Mouse (Mus musculus) thymus, postnatal 4 days (tissue): ENCODE data around the gene Cars2.
"Not testable (repeated sequence)": the region's sequence is repeated elsewhere in the genome, so short reads cannot be mapped to it uniquely, and the experiment has no call there.

ENCODE experiments used
- DNase-seq: peaks from one replicate; pipeline ENCODE4 v3.0.0; 2021

Cars2 gene

GRCm38 (mm10) chr8:11506802-11507201 lies 43.8 kb downstream of the Cars2 start:
- peak; percentile 94 for DNase-seq

GRCm38 (mm10) chr8:11506074-11506473 lies 44.5 kb downstream of the Cars2 start:
- DNase-seq = no peak

DNA sequence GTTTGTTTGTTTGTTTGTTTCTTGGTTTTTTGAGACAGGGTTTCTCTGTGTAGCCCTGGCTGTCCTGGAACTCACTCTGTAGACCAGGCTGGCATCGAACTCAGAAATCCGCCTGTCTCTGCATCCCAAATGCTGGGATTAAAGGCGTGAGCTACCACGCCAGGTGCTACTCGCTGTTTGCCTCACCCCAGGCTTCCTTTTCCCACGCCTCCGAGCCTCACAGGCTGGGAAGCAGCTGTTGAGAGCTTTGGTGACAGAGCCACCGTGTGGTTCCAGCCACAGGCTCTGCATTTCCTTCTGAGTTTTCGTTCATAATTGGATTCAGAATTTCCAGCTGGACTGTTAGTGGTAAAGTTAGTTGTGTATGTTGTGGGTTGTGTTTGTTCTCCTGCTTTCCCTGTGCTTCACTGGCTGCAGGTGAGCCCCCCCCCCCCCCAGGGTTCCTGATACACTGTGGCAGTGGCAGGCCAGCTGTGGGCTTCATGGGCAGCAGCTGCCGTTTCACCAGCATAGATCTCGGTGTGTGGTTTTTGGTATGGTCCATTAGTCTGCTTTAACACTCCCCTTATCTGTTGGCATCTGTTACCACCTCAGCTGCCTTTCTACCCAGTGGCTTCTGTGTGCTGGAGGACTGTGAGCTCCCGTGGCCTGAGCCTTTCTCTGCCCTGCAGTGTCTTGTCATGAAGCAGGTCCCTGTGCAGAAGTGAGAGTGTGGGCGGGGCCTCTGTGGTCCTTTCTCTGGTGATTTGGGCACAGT lies 46.9 kb downstream of the Cars2 start:
- DNase-seq = no peak

DNA sequence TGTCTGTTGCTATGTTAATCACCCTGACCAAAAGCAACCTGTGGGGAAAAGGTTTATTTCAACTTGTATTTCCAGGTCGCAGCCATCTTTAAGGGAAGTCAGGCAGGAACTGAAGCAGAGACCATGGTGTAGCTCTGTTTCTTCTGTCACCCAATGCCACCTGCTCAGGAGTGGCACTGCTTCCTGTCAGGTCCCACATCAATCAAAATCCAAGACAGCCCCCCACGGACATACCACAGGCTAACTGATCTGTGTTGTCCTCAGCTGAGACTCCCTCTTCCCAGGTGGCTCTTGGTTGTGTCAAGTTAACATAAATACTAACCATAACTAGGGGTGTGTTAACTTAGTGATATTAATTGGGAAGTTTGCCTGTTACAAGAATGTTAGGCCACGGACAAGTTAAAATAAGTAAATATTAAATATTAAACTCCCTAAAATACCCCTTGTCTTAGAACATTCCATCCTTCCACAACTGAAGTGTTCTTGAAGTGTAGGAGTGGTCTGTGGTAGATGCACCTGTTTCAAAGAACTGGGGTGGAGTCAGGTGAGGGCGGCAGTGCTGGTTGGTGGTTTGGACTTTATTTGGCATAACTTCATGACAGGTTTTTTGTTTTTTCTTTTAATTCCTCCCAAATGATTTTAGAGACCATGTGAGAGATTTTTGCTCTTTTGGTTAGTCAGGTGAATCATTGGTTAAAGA lies 51.6 kb downstream of the Cars2 start:
- DNase-seq = peak; percentile 41

GRCm38 (mm10) chr8:11498281-11498680 lies 52.3 kb downstream of the Cars2 start:
- no peak for DNase-seq

GRCm38 (mm10) chr8:11497017-11497990 lies 53.3 kb downstream of the Cars2 start, which contains the start of gene Naxd:
TSS of gene Naxd (plus strand) at chr8:11497506.
- peak; percentile 90 for DNase-seq

DNA sequence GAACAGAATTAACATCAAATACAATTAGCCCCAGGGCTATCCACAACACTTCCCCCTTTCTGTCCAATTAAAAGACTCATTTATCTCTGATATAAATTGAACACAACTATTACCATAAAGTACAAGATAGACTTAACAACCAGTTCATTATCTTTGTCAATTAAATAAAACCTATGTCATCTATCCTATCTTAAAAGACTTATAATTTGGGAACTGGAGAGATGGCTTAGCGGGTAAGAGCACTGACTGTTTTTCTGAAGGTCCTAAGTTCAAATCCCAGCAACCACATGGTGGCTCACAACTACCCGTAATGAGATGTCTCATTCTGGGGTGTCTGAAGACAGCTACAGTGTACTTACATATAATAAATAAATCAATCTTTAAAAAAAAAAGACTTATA lies 58.2 kb downstream of the Cars2 start:
- DNase-seq = not testable (repeated sequence)

DNA sequence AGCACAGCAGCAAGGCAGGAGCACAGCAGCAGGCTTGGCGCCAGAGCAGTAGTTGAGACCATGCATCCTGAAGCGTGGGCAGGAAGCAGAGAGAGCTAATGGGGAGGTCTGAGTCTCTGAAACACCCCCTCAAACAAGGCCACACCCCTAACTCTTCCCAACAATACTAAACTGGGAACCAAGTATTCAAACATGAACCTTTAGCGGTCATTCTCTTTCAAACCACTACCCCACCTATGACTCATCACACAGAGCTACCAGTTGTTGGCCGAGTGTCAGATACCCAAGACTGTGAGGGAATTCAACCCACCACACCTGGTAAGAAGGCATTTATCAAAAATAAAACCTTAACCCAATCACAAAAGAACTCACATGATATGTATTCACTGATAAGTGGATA lies 63.4 kb downstream of the Cars2 start:
- DNase-seq = no peak

GRCm38 (mm10) chr8:11486142-11486541 lies 64.4 kb downstream of the Cars2 start:
- DNase-seq = peak; percentile 88

DNA sequence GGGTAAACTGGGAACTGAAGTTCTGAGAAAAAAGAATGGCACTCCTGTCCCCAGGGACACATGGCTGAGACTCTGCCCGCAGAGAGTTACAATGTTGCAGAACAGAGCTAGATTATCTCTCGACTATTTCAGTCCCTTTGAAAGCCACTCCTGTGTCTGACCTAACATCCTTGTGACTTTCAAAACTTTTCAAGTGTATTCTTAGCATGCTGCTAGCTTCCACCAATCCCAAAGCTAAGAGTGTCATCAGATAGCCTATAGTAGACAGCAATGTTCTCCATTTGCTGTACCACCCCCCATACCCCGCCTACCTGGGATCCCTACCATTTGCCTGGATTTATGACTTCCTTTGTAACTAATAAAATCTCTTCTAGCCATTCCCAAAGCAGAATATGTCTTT lies 68.0 kb downstream of the Cars2 start:
- DNase-seq = no peak

DNA sequence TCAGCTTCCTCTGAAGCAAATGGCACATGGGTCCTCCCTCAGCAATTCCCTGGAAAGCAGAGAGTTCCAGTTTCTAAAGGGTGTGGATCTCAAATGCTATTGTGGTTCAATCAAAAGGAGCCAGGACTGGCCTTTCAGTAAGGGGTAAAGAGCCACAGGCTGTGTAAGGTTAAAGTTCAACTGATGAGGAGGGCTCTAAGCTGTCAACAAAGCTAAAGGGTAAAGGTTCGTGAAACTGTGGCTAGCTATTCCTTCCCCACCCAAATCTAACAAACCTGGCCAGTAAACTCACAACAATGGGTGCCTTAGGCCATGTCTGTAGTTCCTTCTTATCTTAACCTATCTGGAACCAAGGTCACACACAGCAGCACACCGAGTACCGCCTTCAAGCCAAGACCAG lies 68.7 kb downstream of the Cars2 start:
- no peak for DNase-seq

DNA sequence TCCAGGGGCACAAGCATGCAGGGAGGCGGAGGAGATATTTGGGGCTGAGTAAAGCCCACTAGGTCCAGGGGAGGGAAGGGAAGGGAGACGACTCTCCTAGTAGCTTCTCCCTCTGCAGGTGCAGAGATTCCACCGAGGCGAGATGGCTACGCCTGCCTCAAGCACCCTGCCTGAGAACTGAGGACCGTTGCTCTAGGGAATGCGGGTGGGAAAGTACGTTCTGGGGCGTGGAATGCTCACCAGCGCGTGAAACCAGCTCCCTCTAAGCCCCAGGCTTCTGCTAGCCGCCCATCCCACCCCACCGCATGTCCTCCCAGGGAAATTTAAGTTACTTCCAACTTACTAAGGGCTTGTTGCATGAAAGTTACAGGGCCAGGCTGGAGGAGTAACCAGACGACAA lies 71.0 kb downstream of the Cars2 start:
- no peak for DNase-seq

DNA sequence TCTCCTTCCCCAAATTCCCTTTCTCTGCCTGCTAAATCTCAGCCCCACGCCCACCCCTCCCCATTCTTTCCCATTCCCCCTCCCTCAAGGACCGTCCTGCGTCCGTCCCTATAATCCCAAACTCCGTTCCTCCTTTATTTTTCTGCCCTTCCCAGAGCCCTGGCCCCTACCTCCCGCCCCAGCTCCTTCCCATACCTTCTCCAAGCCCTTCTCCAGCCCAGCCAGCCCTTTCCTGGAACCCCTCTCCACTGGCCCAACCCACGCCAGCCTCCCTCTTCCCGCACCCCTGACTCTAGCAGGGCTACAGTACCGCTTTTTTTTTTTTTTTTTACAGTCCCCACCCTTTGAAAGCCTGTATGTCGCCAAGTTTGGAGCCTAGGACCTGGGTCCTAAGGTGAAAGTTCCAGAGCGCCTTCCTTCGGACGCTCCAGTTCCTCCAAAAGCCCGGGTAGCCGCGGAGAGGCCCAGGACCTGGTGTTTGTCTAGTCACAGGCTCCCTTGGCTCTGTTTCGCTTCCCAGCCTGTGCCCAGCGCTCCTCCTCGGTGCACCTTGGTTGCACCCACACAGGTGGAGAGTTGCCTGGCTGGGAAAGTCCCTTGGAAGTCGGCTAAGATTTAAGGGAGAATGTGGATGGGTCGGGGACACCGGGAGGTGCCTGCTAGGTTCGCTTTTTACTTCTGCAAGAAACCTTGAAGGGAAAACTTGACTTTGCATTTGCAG lies 71.6 kb downstream of the Cars2 start:
- DNase-seq = no peak

GRCm38 (mm10) chr8:11477811-11478761 lies 72.5 kb downstream of the Cars2 start, which contains the start of gene Rab20:
TSS of gene Rab20 (minus strand) at chr8:11478710.
- peak; percentile 71 for DNase-seq

GRCm38 (mm10) chr8:11477178-11477553 lies 73.4 kb downstream of the Cars2 start:
- no peak for DNase-seq

DNA sequence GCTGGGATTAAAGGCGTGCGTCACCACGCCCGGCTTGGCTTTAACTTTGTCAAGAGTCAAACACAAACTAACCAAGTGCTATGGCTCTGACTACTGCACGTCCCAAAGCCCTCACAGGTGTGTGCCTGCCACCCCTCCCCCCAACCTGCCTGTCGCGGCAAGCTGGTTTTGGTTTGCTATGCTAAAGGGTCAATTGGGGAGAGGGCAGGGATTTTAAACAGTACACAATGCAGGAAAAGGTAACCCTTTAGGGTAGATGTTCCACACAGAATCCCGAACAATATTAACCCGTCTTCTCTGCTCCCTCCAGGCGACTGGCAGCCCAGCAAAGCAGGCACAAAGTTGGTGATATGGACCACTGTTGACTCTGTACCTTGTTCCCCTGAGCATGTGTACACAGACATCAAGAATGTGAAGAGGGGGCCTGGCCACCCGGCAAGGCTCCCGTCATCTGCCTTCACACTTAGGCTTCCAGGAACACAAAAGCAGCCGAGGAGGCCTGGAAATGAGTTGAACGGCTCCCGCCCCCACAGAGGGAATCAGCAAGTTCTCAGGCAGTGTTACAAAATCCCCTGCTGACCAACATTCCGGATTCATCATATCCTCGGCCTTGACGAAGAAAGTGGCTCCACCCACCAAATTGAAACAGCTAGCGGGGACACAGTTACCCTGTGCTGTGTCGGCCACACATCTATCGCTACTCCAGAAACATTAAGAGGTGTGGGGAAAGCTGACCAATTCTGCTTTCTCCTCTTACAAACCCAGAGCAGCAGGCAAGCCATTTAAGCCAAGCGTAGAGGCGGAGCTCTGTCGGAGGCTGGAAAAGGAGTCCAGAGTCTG lies 74.0 kb downstream of the Cars2 start:
- DNase-seq = peak; percentile 49

DNA sequence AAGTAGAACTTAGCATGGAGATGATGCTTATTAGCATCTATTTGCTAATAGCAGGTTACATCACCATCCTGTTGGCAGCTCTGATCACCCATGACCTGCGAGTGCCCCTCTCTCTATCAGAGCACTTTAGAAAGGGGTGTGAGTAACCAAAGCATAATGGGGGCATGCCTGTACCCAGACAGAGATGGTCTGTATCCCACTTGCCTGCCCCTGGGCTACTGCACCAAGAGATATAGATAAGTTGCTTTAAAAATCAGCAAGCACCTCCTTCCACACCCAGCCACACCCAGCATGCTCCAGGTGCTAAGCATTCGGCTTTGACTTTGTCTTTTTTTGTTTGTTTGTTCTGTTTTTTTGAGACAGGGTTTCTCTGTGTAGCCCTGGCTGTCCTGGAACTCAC lies 74.7 kb downstream of the Cars2 start:
- DNase-seq = no peak

- no peak for DNase-seq
Measured at GRCm38 (mm10) chr8:11475397-11475796, 75.2 kb downstream of the Cars2 start.

- no peak for DNase-seq
Measured at GRCm38 (mm10) chr8:11473072-11473471, 77.5 kb downstream of the Cars2 start.

DNA sequence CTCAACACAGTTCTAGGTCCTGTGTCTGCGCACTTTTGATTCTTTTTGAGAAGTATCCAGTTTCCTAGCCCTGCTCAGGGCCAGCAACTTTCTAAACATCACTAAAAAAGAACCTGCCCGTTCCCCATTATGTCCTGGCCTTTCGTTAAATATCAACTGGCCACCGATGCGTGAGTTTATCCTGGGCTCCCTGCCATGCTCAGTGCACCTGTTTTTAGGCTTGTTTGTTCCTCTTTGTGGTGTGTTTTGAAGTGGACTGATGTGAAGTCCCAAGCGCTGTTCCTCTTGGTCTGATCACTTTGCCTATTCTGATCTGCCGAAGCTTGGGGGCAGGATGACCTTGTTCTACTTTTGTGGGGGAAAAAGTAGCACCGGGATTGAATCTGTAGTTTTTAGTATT lies 79.3 kb downstream of the Cars2 start:
- no peak for DNase-seq
